Mouse (Mus musculus): ENCODE measurements around the gene H2afj. TPM values are rescaled to one million over a fixed set of nuclear protein-coding genes. Genes with fewer than 3 reads are reported as not detected.

The H2afj gene
- total RNA-seq, 2 experiments from 2014 or later = 80.0 to 81.9 TPM

DNA sequence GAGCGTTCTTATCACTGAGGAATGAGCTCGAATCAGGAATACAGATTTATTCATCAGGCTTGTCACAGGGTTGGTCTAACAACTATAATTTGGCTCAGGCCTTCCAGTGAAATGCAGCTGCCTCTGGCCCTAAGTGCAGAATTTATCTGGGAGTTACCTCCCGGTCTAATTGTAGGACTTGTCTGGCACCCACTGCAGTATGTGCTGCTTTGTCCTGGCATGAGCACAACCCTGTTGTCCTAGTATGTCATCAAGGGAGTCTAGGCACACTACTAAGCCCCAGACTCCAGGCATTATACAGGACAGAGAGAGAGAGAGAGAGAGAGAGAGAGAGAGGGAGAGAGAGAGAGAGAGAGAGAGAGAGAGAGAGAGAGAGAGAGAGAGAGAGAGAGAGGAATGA is 29.3 kb downstream of the H2afj start:
- DNase-seq (ENCODE audit: extremely low spot score in 1 of 2, low spot score in 1 of 2) = no peak

DNA sequence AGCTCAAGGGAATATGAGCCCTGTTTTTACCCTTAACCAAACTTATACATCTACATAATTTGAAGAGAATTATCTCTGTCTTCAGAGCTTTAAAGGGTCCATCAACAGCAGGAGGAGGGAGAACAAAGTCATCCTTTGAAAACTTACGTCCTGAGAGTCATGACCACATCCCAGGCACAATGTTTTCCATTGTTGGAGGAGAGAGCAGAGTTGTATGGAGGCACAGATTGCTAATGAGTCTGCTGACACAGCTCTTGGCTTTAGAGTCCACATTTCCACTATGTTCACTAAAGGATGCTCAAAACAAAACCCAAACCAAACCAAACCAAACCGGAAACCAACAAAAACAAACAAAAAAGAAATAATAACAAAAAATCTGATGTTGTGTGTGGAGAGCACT is 36.9 kb downstream of the H2afj start:
- DNase-seq (ENCODE audit: extremely low spot score in 1 of 2, low spot score in 1 of 2) = no peak

DNA sequence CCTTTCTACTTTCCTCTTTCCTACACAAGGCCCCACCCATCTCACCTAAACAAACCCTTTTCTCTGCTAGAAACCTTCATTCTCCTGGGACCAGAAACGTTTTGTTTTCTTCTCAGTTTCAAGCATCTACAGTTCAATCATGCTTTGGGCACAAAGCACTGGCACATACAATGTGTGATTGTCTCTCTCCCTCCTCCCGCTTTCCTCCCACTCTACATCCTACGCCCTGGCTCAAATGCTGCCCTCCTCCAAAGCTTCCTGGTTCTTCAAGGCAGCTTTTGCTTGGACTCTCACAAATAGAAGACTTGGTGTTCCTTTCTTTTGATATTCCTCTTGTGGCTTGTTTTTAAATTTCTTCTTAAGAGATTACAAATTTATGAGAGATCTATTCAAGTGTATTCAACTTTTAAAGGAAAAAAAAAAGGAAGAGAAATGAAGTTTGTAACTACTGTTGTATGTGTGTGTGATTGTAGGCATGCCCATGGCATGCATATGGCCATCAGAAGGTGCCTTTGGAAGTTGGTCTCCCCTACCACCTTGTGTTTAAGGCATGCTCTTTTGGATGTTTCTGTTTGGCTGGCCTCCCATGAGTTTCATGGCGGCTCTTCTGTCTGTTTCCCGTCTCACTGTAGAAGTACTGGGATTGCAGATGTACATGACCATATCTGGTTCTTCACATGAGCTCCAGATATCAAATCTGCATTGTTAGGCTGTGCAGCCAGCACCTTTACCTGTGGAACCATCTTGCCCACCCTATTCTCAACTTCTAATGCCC is 37.8 kb downstream of the H2afj start:
- no peak for DNase-seq (ENCODE audit: extremely low spot score in 1 of 2, low spot score in 1 of 2)

DNA sequence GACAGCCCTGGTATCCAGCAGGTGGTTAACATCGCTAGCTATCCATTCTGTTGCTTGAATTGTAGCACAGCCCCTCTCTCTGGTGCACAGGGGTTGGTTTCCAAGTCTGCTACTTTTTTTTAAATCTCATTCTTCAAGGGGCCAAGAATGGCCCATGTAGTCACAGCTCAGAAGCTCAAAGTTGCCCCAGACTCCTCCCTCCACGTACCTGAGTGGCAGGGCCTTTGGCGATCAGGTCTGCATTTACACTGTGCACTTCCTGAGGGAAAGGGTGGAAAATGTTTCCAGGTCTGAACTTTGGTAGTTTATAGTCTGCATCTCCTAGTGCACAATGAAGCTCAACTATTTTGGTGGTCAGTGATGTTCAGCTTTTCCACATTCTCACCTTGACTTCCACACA is 39.2 kb downstream of the H2afj start:
- DNase-seq (ENCODE audit: extremely low spot score in 1 of 2, low spot score in 1 of 2) = no peak

DNA sequence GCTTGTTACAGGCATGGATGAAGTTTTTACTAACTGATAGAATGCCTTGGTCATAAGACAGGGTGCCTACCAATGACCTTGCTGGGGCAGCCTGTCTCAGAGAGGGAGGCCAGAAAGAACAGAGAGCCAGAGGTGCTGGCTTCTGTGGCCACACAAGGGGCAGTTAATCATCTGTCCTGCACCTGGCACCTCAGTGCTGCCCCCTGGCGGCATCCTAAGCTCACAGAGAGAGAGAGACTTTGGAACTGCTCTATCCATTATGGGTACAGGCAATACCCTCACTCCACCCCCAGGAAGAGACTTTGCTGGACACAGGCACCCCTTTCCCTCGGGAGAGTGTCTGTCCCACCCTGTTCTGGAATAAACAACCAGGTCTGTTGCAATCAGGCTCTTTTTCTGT is 39.7 kb downstream of the H2afj start:
- peak in 1 of 2 experiments; percentile 65 for DNase-seq (ENCODE audit: extremely low spot score in 1 of 2, low spot score in 1 of 2)

DNA sequence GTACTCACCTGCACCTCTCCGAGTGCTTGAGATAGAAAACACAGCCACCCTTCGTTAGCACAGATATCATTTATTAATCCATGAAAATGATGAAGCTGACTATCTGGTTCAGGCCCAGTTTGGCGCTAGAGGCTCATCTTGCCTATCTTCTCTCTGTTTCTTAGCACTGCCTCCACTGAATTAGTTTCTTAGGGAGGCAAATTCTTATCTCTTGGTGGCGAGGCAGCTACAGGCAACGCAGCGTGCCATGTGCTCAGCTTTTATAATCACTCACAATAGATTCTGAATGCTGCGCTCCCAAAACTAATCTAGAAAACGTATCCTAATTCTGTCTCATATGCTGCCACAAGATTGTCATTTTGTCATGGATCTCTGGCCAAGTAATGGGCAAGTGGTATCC is 40.4 kb downstream of the H2afj start:
- DNase-seq (ENCODE audit: extremely low spot score in 1 of 2, low spot score in 1 of 2) = no peak

DNA sequence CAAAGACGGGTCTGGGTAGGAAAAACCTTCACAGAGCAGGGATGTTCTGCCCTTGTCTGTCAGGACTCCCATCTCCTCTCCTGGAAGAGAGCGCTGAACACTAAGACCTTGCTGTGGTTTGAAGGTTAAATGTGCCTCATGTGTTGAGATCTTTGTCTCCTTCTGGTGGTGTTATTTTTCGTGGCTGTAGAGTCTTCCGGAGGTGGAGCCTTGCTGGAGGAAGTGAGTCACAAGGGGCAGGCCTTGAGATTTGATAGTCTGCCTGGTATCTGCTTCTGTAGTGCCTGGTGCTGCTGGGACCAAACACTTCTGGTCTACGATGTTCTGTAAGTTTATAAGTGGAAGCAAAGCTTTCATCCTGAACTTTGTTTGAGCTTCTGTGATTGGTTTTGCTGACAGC is 40.9 kb downstream of the H2afj start:
- no peak for DNase-seq (ENCODE audit: extremely low spot score in 1 of 2, low spot score in 1 of 2)

DNA sequence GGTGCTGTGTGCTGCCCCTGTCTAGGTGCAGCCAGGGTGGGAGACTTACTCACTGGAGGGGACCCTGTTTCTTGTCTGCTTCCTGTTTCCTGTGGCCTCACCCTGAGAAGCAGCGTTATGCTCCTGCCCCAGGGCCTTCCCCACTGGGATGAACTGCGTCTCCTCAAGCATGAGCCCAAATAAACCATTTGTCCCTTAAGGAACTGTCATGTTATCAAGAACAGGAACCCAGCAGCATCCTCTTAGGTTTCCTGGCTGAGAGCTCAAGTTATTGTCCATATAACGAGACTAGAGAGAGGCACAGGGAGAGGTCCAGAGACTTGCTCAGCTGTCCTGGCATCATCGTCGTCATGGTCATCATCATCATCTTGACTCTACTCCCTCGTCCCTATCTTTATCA is 42.2 kb downstream of the H2afj start:
- DNase-seq (ENCODE audit: extremely low spot score in 1 of 2, low spot score in 1 of 2) = no peak

DNA sequence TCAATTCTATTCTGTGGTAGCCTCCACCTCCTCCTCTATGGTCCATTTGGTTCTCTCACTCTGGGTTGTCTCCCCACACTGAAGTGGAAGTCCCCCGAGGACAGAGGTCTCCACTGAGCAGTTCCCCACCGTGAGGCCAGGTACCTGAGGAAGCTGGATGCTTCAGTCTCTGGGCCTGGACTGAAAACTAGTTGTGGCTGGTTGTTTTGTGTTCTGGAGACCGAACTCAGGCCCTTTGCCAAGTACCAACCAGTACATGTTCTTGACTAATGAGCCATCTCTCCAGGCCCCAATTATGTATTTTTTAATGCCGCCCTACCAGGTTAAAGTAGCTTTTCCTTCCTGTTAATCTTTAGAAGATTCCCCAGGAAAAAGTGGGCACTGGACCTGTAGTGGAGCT is 44.3 kb downstream of the H2afj start:
- DNase-seq (ENCODE audit: extremely low spot score in 1 of 2, low spot score in 1 of 2) = no peak

DNA sequence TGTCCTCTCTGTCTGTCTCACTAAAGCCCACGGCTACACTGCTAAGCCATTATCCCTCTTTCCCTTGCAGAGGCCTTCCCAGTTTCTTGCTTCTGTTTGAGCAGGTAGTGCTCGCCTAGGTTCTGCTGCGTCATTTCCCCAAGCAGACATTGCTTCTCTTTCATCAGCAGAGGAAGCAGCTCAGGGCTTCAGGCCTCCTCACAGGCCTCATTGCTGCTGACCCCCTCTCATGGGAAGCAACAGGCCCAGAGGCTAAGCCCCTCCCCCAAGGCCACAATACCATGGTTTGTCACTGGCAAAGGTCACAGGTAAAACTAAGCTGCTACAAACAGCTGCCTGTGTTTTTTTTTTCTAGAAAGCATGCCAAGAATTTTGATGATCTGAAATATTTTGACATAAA is 44.7 kb downstream of the H2afj start:
- DNase-seq (ENCODE audit: extremely low spot score in 1 of 2, low spot score in 1 of 2) = no peak

DNA sequence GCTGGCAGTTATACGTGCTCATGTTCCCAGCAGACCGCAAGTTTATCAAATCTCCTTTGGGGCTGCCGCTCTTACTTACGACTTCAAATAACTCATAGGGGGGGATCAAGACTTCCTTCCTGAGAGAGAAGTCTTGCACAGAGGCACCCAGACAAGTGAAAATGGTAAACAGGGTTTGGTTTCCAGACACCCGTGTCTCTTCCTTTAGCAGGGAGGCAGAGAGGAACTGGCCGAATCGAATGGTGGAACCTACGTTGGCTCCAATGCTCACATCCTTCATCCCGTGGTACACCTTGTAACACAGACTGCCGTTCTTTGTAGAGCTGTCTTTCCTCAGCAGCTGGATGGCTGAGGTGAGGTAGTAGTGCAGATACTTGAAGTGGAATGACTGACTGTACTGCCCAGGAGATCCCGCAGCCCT is 46.3 kb downstream of the H2afj start:
- no peak for DNase-seq (ENCODE audit: extremely low spot score in 1 of 2, low spot score in 1 of 2)

DNA sequence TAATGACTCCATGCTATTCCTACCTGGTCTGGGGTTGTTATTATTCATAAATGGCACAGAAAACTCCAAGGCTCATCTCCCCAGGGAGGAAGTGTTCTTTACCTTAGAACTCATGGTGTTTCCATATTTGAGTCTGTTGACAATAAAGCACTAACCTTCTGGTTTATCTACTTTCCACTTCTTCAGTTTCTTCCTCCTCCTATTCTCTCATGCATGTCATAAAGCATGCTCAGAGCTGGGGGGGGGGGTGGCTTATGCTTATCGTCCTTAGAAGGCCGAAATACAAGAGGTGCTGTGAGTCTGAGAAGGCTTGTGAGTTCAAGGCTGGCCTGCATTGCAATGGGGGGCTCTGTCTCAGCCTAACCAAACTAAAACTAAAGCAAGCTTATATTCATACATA is 47.1 kb downstream of the H2afj start:
- DNase-seq (ENCODE audit: extremely low spot score in 1 of 2, low spot score in 1 of 2) = no peak

DNA sequence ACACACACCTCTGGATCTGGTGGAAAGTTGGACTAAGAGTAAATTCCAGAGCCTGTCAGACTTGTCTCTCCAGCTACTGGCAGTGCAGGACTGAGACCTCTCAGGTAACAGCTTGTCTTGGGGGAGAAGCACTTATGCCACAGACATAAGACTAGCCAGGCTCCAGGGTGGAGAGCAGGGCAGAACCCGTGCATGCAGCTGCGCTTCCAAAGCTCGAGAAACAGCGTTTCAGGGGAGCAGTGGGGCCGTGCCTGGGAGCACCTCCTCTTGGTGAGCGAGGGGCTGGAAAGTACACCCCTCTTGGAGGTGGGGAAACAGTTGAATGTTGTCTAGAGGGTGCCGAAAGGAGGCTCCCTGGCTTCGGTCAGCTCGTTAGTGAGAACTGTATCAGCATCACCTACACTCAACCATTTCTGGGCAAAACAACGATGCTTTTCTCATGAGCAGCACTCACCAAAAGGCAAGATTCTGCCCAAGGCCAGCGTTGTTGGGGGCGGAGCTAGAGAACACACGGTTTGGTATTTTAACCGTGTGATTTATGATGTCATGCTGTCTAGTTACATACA is 48.1 kb downstream of the H2afj start:
- no peak for DNase-seq (ENCODE audit: extremely low spot score in 1 of 2, low spot score in 1 of 2)

DNA sequence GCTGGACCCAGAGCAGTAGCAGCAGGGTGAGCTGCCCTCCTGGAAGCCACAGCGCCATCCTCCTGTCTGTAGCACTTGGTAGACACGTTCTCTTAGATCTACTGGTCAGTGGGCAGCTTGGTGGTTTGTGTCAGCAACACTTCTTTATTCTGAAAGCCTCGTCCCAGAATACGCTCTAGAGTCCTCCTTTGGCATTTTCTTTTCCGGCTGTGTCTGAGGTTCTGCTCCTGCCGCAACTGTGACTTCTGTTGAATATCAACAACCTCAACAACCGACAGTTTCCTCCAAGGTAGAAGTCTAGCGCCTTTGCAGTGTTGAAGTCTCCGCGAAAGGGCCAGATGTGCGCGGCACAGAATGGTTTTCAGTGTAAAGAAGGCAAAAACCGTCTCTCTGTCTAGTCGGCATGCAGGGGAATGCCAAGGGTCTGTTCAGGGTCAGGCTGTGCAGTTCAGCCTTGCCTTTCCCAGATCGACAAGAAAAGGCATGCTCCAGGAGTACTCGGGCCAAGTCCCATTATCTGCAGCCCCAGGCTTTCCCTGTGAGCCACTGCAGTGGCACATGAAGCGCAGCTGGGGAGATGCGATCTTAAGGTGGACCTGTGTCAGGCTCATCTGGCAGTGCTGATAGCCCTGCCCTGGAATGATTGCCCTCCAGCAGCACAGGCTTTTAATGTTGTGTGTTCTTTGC is 49.3 kb downstream of the H2afj start, which contains the start of gene Art4:
Gene Art4 (minus strand): TSS at position 548 of the 687 bp plus-strand sequence.
- no peak for DNase-seq (ENCODE audit: extremely low spot score in 1 of 2, low spot score in 1 of 2)

DNA sequence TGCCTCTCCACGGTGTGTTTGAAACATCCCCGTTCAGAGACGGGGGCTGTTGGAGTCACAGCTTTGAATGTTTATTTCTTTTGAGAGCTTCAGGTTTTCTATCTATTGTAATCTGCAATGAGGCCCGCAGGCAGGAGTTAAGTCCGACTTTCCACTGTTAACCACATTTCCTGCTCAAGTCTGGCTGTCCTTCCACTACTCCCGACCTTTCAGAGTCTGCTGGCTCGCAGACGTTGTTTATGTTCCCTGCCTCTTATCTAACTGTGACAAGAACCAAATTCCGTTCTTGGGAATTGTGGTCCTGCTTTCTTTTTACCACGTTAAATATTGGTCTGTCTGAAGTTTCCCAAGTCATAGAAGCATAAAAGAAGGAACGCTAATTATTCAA is 49.8 kb downstream of the H2afj start:
- DNase-seq (ENCODE audit: extremely low spot score in 1 of 2, low spot score in 1 of 2) = no peak

DNA sequence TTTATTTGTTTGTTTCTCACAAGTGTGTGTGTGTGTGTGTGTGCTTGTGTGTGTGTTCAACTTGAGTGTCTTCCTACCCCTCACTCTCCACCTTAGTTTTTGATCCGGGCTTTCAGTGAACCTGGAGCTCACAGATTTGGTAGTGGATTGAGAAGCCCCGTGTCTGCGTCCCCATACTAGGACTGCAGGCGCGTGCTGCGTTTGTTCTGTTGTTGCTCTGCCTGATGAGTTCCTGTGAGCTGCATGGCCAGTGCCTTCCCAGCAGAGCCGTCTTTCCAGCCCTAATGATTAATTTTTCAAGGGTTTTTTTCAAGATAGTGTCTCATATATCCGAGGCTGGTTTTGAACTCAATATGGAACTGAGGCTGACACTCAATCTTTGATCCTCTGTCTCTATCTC is 50.4 kb downstream of the H2afj start:
- DNase-seq (ENCODE audit: extremely low spot score in 1 of 2, low spot score in 1 of 2) = no peak

Small RNA genes lying within 50 kb of the gene (microRNA-seq; reads per million reads assigned to microRNA genes)
- gene Gm44364 = 0 reads per million in 2 experiments

Other genes starting within 250 kb of the H2afj start
- gene Plbd1, start 146.3 kb upstream of the H2afj start, total RNA-seq (2021) = under 1 TPM in 1 of 2 experiments, not detected in 1; 0.27 TPM
- gene Gucy2c, start 26.5 kb upstream of the H2afj start, total RNA-seq (2021) = under 1 TPM; 0.56 to 0.79 TPM
- 10 to 100 TPM; 11.6 to 12.4 TPM for gene Hist4h4, start 3.8 kb upstream of the H2afj start, total RNA-seq (2021)
- gene BC049715, start 19.4 kb downstream of the H2afj start, total RNA-seq (2021) = 1 to 10 TPM; 2.0 to 3.0 TPM
- 100 to 1,000 TPM; 138 to 141 TPM for gene Wbp11, start 20.0 kb downstream of the H2afj start, total RNA-seq (2021)
- 10 to 100 TPM in 1 of 2 experiments, 1 to 10 TPM in 1; 5.2 to 10.5 TPM for gene Smco3, start 27.2 kb downstream of the H2afj start, total RNA-seq (2021)
- gene Art4, start 49.5 kb downstream of the H2afj start, total RNA-seq (2021) = not detected
- 10 to 100 TPM; 18.6 to 25.4 TPM for gene Mgp, start 67.6 kb downstream of the H2afj start, total RNA-seq (2021)
- under 1 TPM; 0.52 to 0.85 TPM for gene Erp27, start 113.9 kb downstream of the H2afj start, total RNA-seq (2021)
- 1 to 10 TPM; 1.2 TPM for gene Pde6h, start 115.6 kb downstream of the H2afj start, total RNA-seq (2021)
- 10 to 100 TPM in 1 of 2 experiments, 1 to 10 TPM in 1; 8.8 to 11.3 TPM for gene Arhgdib, start 133.7 kb downstream of the H2afj start, total RNA-seq (2021)